Mouse (Mus musculus) liver, adult 2 months (tissue): Measurements from ENCODE around the gene Il17c. TPM values are rescaled to one million over a fixed set of nuclear protein-coding genes. Genes with fewer than 3 reads are reported as not detected.

ENCODE experiments used
- DNase-seq: peaks from one replicate; pipeline ENCODE4 v3.0.0-alpha.2; 2011; ENCODE audit warnings: low read depth, low spot score; ENCODE audit errors: extremely low read depth
- H3K27ac ChIP-seq: fragments of 200-500 bp; replicated peaks from 2 replicates; pipeline ENCODE4 v1.5.1; 2012; ENCODE audit warnings: low read depth, mild to moderate bottlenecking, control low read depth, inconsistent platforms, low read length; ENCODE audit not compliant: insufficient read depth
- H3K27me3 ChIP-seq: fragments of 200-500 bp; 2 replicates; pipeline ENCODE4 v1.6.1; 2012; ENCODE audit warnings: mild to moderate bottlenecking, moderate library complexity, low read length, inconsistent platforms; ENCODE audit not compliant: control insufficient read depth, insufficient read depth
- H3K36me3 ChIP-seq: fragments of 200-500 bp; 2 replicates; pipeline ENCODE4 v1.6.1; 2012; ENCODE audit warnings: low read length, inconsistent platforms; ENCODE audit not compliant: control insufficient read depth, insufficient read depth
- H3K4me1 ChIP-seq: fragments of 200-500 bp; 2 replicates; pipeline ENCODE4 v1.6.1; 2011; ENCODE audit warnings: low read length; ENCODE audit not compliant: control insufficient read depth, insufficient read depth
- H3K4me3 ChIP-seq: fragments of 200-500 bp; 2 replicates; pipeline ENCODE4 v1.5.1; 2011; ENCODE audit warnings: low read depth, mild to moderate bottlenecking, control low read depth, low read length, moderate library complexity; ENCODE audit not compliant: insufficient read depth
- H3K79me2 ChIP-seq: fragments of 200-500 bp; 2 replicates; pipeline ENCODE4 v1.6.1; 2012; ENCODE audit warnings: inconsistent platforms, mild to moderate bottlenecking, low read length, moderate library complexity; ENCODE audit not compliant: control insufficient read depth, insufficient read depth
- H3K9ac ChIP-seq: fragments of 200-500 bp; 2 replicates; pipeline ENCODE4 v1.6.1; 2012; ENCODE audit warnings: low read depth, mild to moderate bottlenecking, control low read depth, inconsistent platforms, low read length
- CTCF ChIP-seq: fragments of 200-500 bp; IDR thresholded peaks from 2 replicates; pipeline ENCODE4 v1.5.1; 2011; ENCODE audit warnings: low read depth, low read length, control low read depth
- POLR2A ChIP-seq: fragments of 200-500 bp; IDR thresholded peaks from 2 replicates; pipeline ENCODE4 v1.6.1; 2011; ENCODE audit warnings: low read length, control low read depth; ENCODE audit not compliant: insufficient read depth; ENCODE audit errors: extremely low read depth
- WGBS: fragments of 180-500 bp; shearing (Covaris S2); methylation state at CpG from one replicate; pipeline ENCODE4 v1.1.7; 2018; 5-methylcytosine and 5-hydroxymethylcytosine counted together
- polyA plus RNA-seq: library from polyadenylated mRNA; depleted of rRNA; stranded (reverse); fragments of >200 nt; gene quantifications from 2 replicates; pipeline ENCODE4 v1.2.3, GENCODE M21; 2012
- total RNA-seq: library from RNA; depleted of rRNA; stranded (reverse); fragments of >200 nt; gene quantifications from 2 replicates; pipeline ENCODE4 v1.2.3, GENCODE M21; 2014

Il17c gene
- total and polyA plus RNA-seq, 2 experiments = not detected

DNA sequence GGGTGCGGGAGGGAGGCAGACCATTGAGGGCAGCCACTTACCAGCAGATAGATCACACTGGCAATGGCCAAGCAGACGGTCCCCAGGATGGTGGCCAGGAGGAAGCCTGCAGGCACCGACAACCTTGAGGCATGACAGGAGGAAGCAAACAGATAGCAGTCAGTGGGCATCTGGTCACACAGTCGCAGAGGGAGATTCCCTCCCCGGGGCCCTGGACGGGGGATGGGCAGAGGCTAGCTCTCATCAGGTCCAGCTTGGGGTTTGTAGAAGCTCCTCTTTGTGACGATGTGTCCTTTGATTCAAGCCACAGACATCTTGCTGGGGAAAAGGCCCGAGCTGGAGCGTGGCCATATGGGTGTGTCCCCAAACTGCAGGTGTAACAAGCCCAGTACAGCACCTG is 4.3 kb downstream of the Il17c start:
- Histone ChIP-seq H3K36me3 (no peaks in the 10 kb centered on the region), H3K79me2 (no peaks in the 10 kb centered on the region), H3K27ac (no peak overlapping the region), H3K4me1 (no peaks in the 10 kb centered on the region), H3K4me3 (no peak overlapping the region), H3K27me3 (no peaks in the 10 kb centered on the region), H3K9ac (no peak overlapping the region)
- TF ChIP-seq CTCF (no peak), POLR2A (no peak)
- WGBS = 72% methylated on average over 9 of the region's 9 CpGs
- no peak for DNase-seq

DNA sequence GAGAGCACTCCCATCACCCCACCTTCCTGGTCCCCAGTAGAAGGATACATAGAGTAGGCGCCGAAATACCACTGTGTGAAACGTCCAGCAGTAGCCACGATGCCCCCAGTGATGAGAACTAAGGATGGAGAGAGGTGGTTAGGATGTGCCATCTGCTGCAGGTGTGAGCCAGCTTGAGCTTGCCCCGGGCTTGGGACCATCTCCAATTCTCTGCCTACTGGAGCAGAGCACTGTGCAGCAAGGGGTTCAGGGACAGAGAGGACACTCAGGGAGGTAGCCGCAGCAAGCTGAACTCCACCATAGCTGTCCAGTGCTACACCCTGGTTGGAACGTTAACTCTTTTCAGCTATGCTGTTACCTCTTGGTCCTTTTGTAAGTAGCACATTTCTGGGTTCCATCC is 5.8 kb downstream of the Il17c start:
- 94% methylated on average over 7 of the region's 7 CpGs for WGBS
- no peaks in the 10 kb centered on the region for H3K79me2 ChIP-seq
- DNase-seq = no peak
- no peak overlapping the region for H3K27ac ChIP-seq
- no peak overlapping the region for H3K4me3 ChIP-seq
- no peaks in the 10 kb centered on the region for H3K27me3 ChIP-seq
- H3K36me3 ChIP-seq = no peaks in the 10 kb centered on the region
- TF ChIP-seq POLR2A (no peak), CTCF (no peak)
- H3K4me1 ChIP-seq = no peaks in the 10 kb centered on the region
- H3K9ac ChIP-seq = no peak overlapping the region

DNA sequence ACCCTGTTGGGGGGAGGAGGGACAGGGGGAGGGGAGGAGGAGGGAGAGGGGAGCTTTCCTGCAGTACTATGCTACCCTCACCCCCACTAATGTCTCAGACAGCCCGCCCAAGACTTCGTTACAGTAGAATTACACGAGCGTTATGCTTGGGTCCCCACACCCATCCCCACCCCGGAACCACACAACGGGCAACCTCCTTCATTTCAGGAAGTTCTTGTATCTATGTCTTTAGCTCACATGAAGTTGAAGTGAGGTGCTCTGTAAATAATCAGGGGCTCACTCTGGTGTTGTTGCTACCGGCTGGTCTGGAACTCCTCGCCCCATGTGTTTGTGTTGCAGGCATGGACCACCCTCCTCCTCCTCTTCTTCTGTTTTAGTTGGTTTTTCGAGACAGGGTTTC is 6.3 kb downstream of the Il17c start:
- H3K36me3 ChIP-seq = no peaks in the 10 kb centered on the region
- DNase-seq = no peak
- TF ChIP-seq CTCF = no peak
- no peak for TF ChIP-seq POLR2A
- no peaks in the 10 kb centered on the region for H3K4me1 ChIP-seq
- WGBS = 87% methylated on average over 9 of the region's 9 CpGs
- no peak overlapping the region for H3K4me3 ChIP-seq
- H3K27ac ChIP-seq = no peak overlapping the region
- no peaks in the 10 kb centered on the region for H3K27me3 ChIP-seq
- H3K9ac ChIP-seq = no peak overlapping the region
- H3K79me2 ChIP-seq = no peaks in the 10 kb centered on the region

DNA sequence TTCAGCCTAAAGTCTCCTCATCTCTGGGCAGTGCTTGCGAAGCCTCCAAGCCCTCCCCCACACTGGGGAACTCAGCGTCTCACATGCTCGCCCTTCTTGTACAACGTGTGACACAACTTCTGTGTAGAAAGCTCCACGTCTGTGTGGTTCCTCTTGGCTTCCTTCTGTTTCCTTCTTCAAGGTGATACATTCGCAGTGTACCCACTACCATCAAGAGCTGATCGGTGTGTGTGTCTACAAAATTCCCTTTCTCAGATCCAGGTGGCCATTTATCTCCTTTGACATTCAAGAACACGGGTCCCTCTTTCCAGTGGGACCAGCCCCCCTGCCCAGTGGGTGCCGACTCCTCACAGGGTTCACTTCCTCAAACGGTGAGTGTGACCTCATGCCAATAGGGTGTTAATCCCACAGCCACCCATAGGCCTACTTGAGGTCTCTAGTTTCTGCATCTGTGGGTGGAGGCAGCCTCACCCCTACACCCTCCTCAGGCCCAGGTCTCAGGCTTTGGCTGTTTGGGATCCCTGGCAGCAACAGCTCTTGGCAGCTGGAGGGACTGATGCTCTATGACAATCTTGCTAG is 8.3 kb downstream of the Il17c start:
- H3K4me3 ChIP-seq = no peak overlapping the region
- TF ChIP-seq POLR2A (no peak), CTCF (no peak)
- no peaks in the 10 kb centered on the region for H3K79me2 ChIP-seq
- peaks cover 1% of the 10 kb centered on the region for H3K36me3 ChIP-seq
- 79% methylated on average over 10 of the region's 10 CpGs for WGBS
- 0 out of 2 replicates have a peak overlapping the region, but pooled peaks have one; percentile 7 for H3K27ac ChIP-seq
- H3K9ac ChIP-seq = no peak overlapping the region
- peak; percentile 38 for DNase-seq
- no peaks in the 10 kb centered on the region for H3K4me1 ChIP-seq
- no peaks in the 10 kb centered on the region for H3K27me3 ChIP-seq

DNA sequence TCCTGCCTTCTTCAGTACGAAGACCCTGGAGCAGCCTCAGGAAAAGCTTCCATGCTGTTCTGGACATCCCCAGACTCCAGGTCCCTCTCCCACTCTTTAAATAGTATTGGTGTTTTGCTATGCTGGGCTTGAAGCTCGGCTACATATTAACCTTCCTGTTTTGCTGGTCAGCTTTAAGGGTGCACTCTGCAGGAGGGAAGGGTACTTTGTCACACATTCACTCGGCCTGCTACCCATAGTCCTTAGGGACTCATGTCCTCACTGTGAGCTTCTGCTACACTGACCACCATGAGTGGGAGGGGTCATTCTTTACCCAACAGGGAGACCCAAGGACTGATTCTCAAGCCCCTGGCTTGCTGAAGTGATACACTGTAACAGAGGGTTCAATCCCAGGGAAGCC is 8.8 kb downstream of the Il17c start:
- peaks cover 1% of the 10 kb centered on the region for H3K36me3 ChIP-seq
- H3K27ac ChIP-seq = 0 out of 2 replicates have a peak overlapping the region, but pooled peaks have one; percentile 7
- TF ChIP-seq POLR2A = no peak
- TF ChIP-seq CTCF = no peak
- no peaks in the 10 kb centered on the region for H3K79me2 ChIP-seq
- 64% methylated on average over 3 of the region's 3 CpGs for WGBS
- H3K4me1 ChIP-seq = no peaks in the 10 kb centered on the region
- no peaks in the 10 kb centered on the region for H3K27me3 ChIP-seq
- DNase-seq = no peak
- no peak overlapping the region for H3K9ac ChIP-seq
- no peak overlapping the region for H3K4me3 ChIP-seq

DNA sequence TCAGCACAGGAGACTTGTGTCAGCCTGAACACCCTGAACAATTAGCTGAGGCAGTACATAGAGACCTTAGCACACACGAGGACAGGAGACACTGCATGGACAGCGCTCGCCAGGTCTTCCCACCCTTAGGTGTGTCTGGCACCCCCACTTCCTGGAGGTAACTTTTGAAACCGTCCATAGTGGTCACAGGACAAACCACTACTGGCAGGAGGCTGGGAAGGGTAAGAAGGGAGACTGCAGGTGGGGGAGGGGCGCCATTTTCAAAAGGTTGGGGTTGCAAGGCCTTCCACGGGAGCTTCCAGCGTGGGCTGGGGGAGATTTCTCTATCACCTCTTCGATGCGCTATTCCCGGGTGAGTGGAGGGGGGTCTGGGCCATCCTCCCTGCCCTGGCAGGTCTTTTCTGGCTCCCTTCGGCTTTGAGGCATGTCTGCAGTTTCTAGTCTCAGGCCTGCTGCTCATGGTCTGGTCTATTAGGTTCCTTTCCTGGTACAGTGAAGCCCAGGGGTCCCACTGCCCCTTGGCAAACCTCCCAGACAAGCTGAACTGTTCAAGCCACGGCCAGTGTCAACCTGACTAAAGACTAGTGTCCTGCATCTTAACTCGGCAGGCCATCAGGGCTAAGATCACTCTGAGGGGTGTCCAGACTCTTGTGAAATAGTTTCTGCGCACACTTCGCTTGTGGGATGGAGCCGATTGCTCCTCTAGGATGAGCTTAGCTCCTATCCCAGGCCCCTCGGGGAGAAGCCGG is 10.0 kb downstream of the Il17c start:
- Histone ChIP-seq H3K27ac (peak overlapping the region; percentile 53), H3K4me3 (peak overlapping the region; percentile 77), H3K9ac (peak overlapping the region; percentile 86), H3K79me2 (no peaks in the 10 kb centered on the region), H3K36me3 (peaks cover 9% of the 10 kb centered on the region), H3K4me1 (no peaks in the 10 kb centered on the region), H3K27me3 (no peaks in the 10 kb centered on the region)
- no peak for TF ChIP-seq CTCF
- no peak for TF ChIP-seq POLR2A
- WGBS = 50% methylated on average over 18 of the region's 18 CpGs
- no peak for DNase-seq
